26 mouse cellular contexts compared by ENCODE assay signal in the genomic region with DNA sequence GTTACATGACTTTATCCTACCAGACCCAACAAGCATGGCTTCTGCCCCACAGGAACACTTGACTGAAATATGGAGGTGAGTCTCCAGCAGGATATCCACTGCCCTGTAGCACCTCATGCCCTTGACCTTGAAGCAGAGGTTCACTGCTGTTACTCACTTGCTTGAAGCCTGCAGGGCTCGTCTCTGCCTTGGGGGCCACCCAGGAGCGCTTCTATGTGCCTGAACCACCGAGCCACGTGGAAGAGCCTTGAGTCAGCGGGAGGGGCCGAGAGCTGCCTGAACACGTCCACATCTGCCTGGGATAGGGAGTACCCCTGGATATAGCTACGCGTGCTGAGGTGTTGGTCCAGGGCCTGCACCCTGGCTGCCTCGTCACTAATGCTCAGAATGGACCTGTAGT. TPM values are rescaled to one million over a fixed set of nuclear protein-coding genes. Genes with fewer than 3 reads are reported as not detected.
DNase-seq lines count a peak whose midpoint lies in the region; ATAC-seq lines count a peak whose summit lies in the region.
"Had no signal": no experiment of that assay in that cellular context is flagged by ENCODE, and none has a peak within 500 bp of the region (broad histone marks: within the 10 kb centered on the region; RNA-seq: fewer than 3 reads in every experiment).

No protein-coding gene starts in this region.

- no peak overlapping the region for H3K4me2 ChIP-seq in neural tube, embryonic 12.5 days (replicated peaks)
- H3K4me2 ChIP-seq in embryonic facial prominence, embryonic 14.5 days (ENCODE audit: low read depth, low read length) = no peak overlapping the region
- H3K4me2 ChIP-seq: embryonic facial prominence, embryonic 15.5 days; forebrain, embryonic 15.5 days; heart, embryonic 11.5 days; heart, embryonic 15.5 days; hindbrain, embryonic 13.5 days had no signal

- DNase-seq in adrenal gland, postnatal 14 days = peak; percentile 22
- DNase-seq in adrenal gland, adult 2 months = no peak
- DNase-seq in neural tube, embryonic 10.5 days (ENCODE audit: extremely low spot score, low spot score) = no peak
- DNase-seq in ES-CJ7 (ENCODE audit: low read depth, low spot score) = peak; percentile 53
- peak; percentile 16 for DNase-seq in embryonic facial prominence, embryonic 14.5 days (ENCODE audit: low spot score)
- no peak for DNase-seq in cerebellum, postnatal 25 days
- no peak for DNase-seq in right cerebral cortex, postnatal 14 days
- DNase-seq: adrenal gland, adult 8-10 months; B cell, adult 2 months; cerebellum, adult 11 months; cerebellum, adult 8-10 months; cerebellum, postnatal 14 days; gastrocnemius, postnatal 36 days; heart, adult 18-20 months; heart, postnatal 14 days had no signal

- H3K9ac ChIP-seq in neural tube, embryonic 12.5 days = 0 out of 2 replicates have a peak overlapping the region, but pooled peaks have one; percentile 13
- no peak overlapping the region for H3K9ac ChIP-seq in embryonic facial prominence, embryonic 14.5 days (ENCODE audit: low read depth, low read length)
- H3K9ac ChIP-seq: embryonic facial prominence, embryonic 15.5 days; forebrain, embryonic 15.5 days; heart, embryonic 15.5 days; hindbrain, embryonic 13.5 days had no signal

- no peak overlapping the region for H3K4me3 ChIP-seq in neural tube, embryonic 12.5 days
- H3K4me3 ChIP-seq in embryonic facial prominence, embryonic 14.5 days (ENCODE audit: low read depth, low read length) = no peak overlapping the region
- H3K4me3 ChIP-seq: embryonic facial prominence, embryonic 15.5 days; erythroblast, embryonic 14.5 days; forebrain, embryonic 10.5 days; forebrain, embryonic 15.5 days; heart, embryonic 15.5 days; hindbrain, embryonic 13.5 days had no signal

- no peaks in the 10 kb centered on the region for H3K4me1 ChIP-seq in neural tube, embryonic 12.5 days
- no peaks in the 10 kb centered on the region for H3K4me1 ChIP-seq in embryonic facial prominence, embryonic 14.5 days (ENCODE audit: control insufficient read depth, insufficient read depth, low read length)
- H3K4me1 ChIP-seq: forebrain, embryonic 10.5 days had no signal

- no peaks in the 10 kb centered on the region for H3K9me3 ChIP-seq in neural tube, embryonic 12.5 days
- no peaks in the 10 kb centered on the region for H3K9me3 ChIP-seq in embryonic facial prominence, embryonic 14.5 days (ENCODE audit: control insufficient read depth, low read length)
- H3K9me3 ChIP-seq: embryonic facial prominence, embryonic 15.5 days; forebrain, embryonic 10.5 days; forebrain, embryonic 15.5 days; G1E; heart, embryonic 15.5 days; hindbrain, embryonic 13.5 days had no signal

- H3K36me3 ChIP-seq in neural tube, embryonic 12.5 days = peaks cover 57% of the 10 kb centered on the region
- peaks cover 43% of the 10 kb centered on the region for H3K36me3 ChIP-seq in embryonic facial prominence, embryonic 14.5 days (ENCODE audit: control insufficient read depth, insufficient read depth, low read length)

- H3K27ac ChIP-seq in neural tube, embryonic 12.5 days = no peak overlapping the region
- no peak overlapping the region for H3K27ac ChIP-seq in embryonic facial prominence, embryonic 14.5 days (replicated peaks; ENCODE audit: low read depth, low read length)
- H3K27ac ChIP-seq: embryonic facial prominence, embryonic 15.5 days; forebrain, embryonic 10.5 days; forebrain, embryonic 15.5 days; heart, embryonic 15.5 days; hindbrain, embryonic 13.5 days; hindbrain, postnatal 0 days had no signal

- H3K27me3 ChIP-seq in neural tube, embryonic 12.5 days (replicated peaks) = no peaks in the 10 kb centered on the region
- H3K27me3 ChIP-seq in embryonic facial prominence, embryonic 14.5 days (replicated peaks; ENCODE audit: control insufficient read depth, insufficient read depth, low read length) = no peaks in the 10 kb centered on the region
- H3K27me3 ChIP-seq: embryonic facial prominence, embryonic 15.5 days; forebrain, embryonic 15.5 days; heart, embryonic 15.5 days; hindbrain, embryonic 13.5 days had no signal

- no peak for ATAC-seq in neural tube, embryonic 12.5 days (ENCODE audit: low FRiP score, low read depth)
- ATAC-seq in embryonic facial prominence, embryonic 14.5 days (ENCODE audit: low read depth) = 0 out of 2 replicates have a peak, but pooled peaks have one; percentile 30
- ATAC-seq: CD4-positive, CD25-positive, alpha-beta regulatory T cell, adult 4 months; forebrain, embryonic 15.5 days; hindbrain, postnatal 0 days had no signal

- 96% methylated on average over 10 of the region's 10 CpGs for WGBS in neural tube, embryonic 12.5 days
- 87% methylated on average over 10 of the region's 10 CpGs for WGBS in embryonic facial prominence, embryonic 14.5 days

RNA-seq across cellular contexts. Expression of a gene that starts 7.6 kb away (rescaled TPM):
- total RNA-seq in adrenal gland, postnatal 14 days (2021) = 49.1 and 57.2 TPM in 2 replicates
- 10 to 100 TPM; 42.9 to 51.3 TPM for total RNA-seq in adrenal gland, adult 2 months (2021)
- polyA plus RNA-seq in adrenal gland, adult 2 months (2012; rRNA removed) = 9.4 and 10.5 TPM in 2 replicates
- 59.3 and 61.2 TPM in 2 replicates for polyA plus RNA-seq in neural tube, embryonic 12.5 days (2016; fragmentation: Nextera tagmentation; extraction: Ambion mirVana)
- polyA plus RNA-seq in embryonic facial prominence, embryonic 14.5 days (2014; fragmentation: Nextera tagmentation; extraction: Ambion mirVana) = 49.2 and 52.2 TPM in 2 replicates

RNA-seq across cellular contexts. Expression of a gene that starts 36.3 kb away (rescaled TPM):
- 0.93 and 1.8 TPM in 2 replicates for total RNA-seq in adrenal gland, postnatal 14 days (2021)
- 1 to 10 TPM in 1 of 2 experiments, under 1 TPM in 1; 0.55 to 1.1 TPM for total RNA-seq in adrenal gland, adult 2 months (2021)
- polyA plus RNA-seq in adrenal gland, adult 2 months (2012; rRNA removed) = 0.17 and 0.29 TPM in 2 replicates
- polyA plus RNA-seq in neural tube, embryonic 12.5 days (2016; fragmentation: Nextera tagmentation; extraction: Ambion mirVana) = 0.06 and 0.14 TPM in 2 replicates
- polyA plus RNA-seq in embryonic facial prominence, embryonic 14.5 days (2014; fragmentation: Nextera tagmentation; extraction: Ambion mirVana) = 0.53 and 0.63 TPM in 2 replicates
- polyA plus RNA-seq: erythroblast, embryonic 14.5 days; G1E had no signal

RNA-seq across cellular contexts. Expression of a gene that starts 43.3 kb away (rescaled TPM):
- total RNA-seq in adrenal gland, postnatal 14 days (2021) = 154 and 166 TPM in 2 replicates
- 100 to 1,000 TPM; 149 to 217 TPM for total RNA-seq in adrenal gland, adult 2 months (2021)
- polyA plus RNA-seq in adrenal gland, adult 2 months (2012; rRNA removed) = 35.0 and 40.0 TPM in 2 replicates
- 335 and 344 TPM in 2 replicates for polyA plus RNA-seq in neural tube, embryonic 12.5 days (2016; fragmentation: Nextera tagmentation; extraction: Ambion mirVana)
- polyA plus RNA-seq in embryonic facial prominence, embryonic 14.5 days (2014; fragmentation: Nextera tagmentation; extraction: Ambion mirVana) = 107 and 113 TPM in 2 replicates

RNA-seq across cellular contexts. Expression of a gene that starts 57.2 kb away (rescaled TPM):
- 4.1 and 5.3 TPM in 2 replicates for total RNA-seq in adrenal gland, postnatal 14 days (2021)
- total RNA-seq in adrenal gland, adult 2 months (2021) = 1 to 10 TPM; 3.9 to 4.4 TPM
- polyA plus RNA-seq in adrenal gland, adult 2 months (2012; rRNA removed) = 3.1 and 3.9 TPM in 2 replicates
- polyA plus RNA-seq in neural tube, embryonic 12.5 days (2016; fragmentation: Nextera tagmentation; extraction: Ambion mirVana) = 6.6 and 6.7 TPM in 2 replicates
- polyA plus RNA-seq in embryonic facial prominence, embryonic 14.5 days (2014; fragmentation: Nextera tagmentation; extraction: Ambion mirVana) = 9.1 and 11.0 TPM in 2 replicates
- polyA plus RNA-seq: erythroblast, embryonic 14.5 days; G1E had no signal

Comparison
In these comparisons a context has a peak if more than half of its experiments do, and no peak if none do; other contexts are left out.
1. DNase-seq: peak in adrenal gland, postnatal 14 days (single experiment), ES-CJ7 (single experiment) and embryonic facial prominence, embryonic 14.5 days (single experiment); none in adrenal gland, adult 2 months (single experiment), neural tube, embryonic 10.5 days (single experiment), cerebellum, postnatal 25 days (0 of 2) and right cerebral cortex, postnatal 14 days (single experiment).